In the genomic region with DNA sequence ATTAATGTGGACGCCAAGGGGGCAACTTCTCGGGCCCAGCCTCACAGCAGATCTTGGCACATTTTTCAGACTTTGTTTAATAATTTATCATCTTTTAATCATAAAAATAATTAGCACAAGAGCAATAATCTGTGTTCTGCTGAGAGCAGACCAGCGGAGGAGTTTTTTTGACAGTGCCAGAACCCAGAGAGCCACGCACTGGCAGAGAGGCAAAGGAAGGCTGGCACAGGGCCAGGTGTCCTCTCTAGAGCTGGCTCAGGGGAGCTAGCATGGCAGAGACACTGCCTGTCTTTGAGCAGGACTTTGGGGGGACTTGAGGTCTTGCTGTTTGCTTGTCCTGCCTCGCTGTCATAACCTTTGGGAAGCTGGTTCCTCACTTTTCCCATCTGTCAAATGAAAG, we compare ENCODE assay signal across 10 mouse cellular contexts.
DNase-seq lines count a peak whose midpoint lies in the region; ATAC-seq lines count a peak whose summit lies in the region.
"Had no signal": no experiment of that assay in that cellular context is flagged by ENCODE, and none has a peak within 500 bp of the region (broad histone marks: within the 10 kb centered on the region; RNA-seq: fewer than 3 reads in every experiment).

No protein-coding gene starts in this region.

- no peak overlapping the region for H3K4me3 ChIP-seq in hindbrain, embryonic 14.5 days (replicated peaks; ENCODE audit: low read length)
- no peak overlapping the region for H3K4me3 ChIP-seq in hindbrain, embryonic 13.5 days
- H3K4me3 ChIP-seq: forebrain, embryonic 13.5 days; liver, embryonic 13.5 days had no signal

- peaks cover 7% of the 10 kb centered on the region; the same call in 1 of the 2 replicates for H3K4me1 ChIP-seq in hindbrain, embryonic 14.5 days (replicated peaks; ENCODE audit: control insufficient read depth, insufficient read depth, low read length)
- peaks cover 20% of the 10 kb centered on the region for H3K4me1 ChIP-seq in hindbrain, embryonic 13.5 days (replicated peaks)
- H3K4me1 ChIP-seq: liver, embryonic 13.5 days had no signal

- H3K9me3 ChIP-seq in hindbrain, embryonic 14.5 days (ENCODE audit: control insufficient read depth, low read length), result no peaks in the 10 kb centered on the region
- no peaks in the 10 kb centered on the region for H3K9me3 ChIP-seq in hindbrain, embryonic 13.5 days
- H3K9me3 ChIP-seq: forebrain, embryonic 13.5 days; liver, embryonic 13.5 days had no signal

- ATAC-seq in hindbrain, embryonic 14.5 days (ENCODE audit: low FRiP score), result no peak
- no peak for ATAC-seq in hindbrain, embryonic 13.5 days (ENCODE audit: low FRiP score)
- no peak for ATAC-seq in activated CD4-positive, CD25-positive, alpha-beta regulatory T cell, adult 4 months
- ATAC-seq: forebrain, embryonic 13.5 days had no signal

- H3K9ac ChIP-seq in hindbrain, embryonic 14.5 days, result no peak overlapping the region
- no peak overlapping the region for H3K9ac ChIP-seq in hindbrain, embryonic 13.5 days
- H3K9ac ChIP-seq: forebrain, embryonic 13.5 days; liver, embryonic 13.5 days had no signal

- WGBS in hindbrain, embryonic 14.5 days, result 50% methylated on average over 5 of the region's 5 CpGs
- WGBS in hindbrain, embryonic 13.5 days, result 46% methylated on average over 5 of the region's 5 CpGs

- peak; percentile 54 for DNase-seq in hindbrain, embryonic 14.5 days (ENCODE audit: low spot score)
- DNase-seq in testis, postnatal 10 days (ENCODE audit: low spot score), result peak; percentile 73
- DNase-seq in testis, postnatal 14 days (ENCODE audit: low spot score), result no peak
- peak; percentile 76 for DNase-seq in heart, postnatal 4 days
- no peak for DNase-seq in urinary bladder, postnatal 14 days (ENCODE audit: low spot score)
- no peak for DNase-seq in ovary, postnatal 14 days (ENCODE audit: low spot score)
- DNase-seq: liver, embryonic 13.5 days had no signal

- no peak overlapping the region for H3K4me2 ChIP-seq in hindbrain, embryonic 14.5 days (replicated peaks)
- no peak overlapping the region for H3K4me2 ChIP-seq in hindbrain, embryonic 13.5 days
- H3K4me2 ChIP-seq: forebrain, embryonic 13.5 days; liver, embryonic 13.5 days had no signal

- H3K27me3 ChIP-seq in hindbrain, embryonic 14.5 days (ENCODE audit: control insufficient read depth, insufficient read depth, low read length), result 0 out of 2 replicates have a peak, but pooled peaks cover 3% of the 10 kb centered on the region
- peaks cover 42% of the 10 kb centered on the region for H3K27me3 ChIP-seq in hindbrain, embryonic 13.5 days
- H3K27me3 ChIP-seq: liver, embryonic 13.5 days had no signal

- H3K36me3 ChIP-seq in hindbrain, embryonic 14.5 days (replicated peaks; ENCODE audit: control insufficient read depth, insufficient read depth), result no peaks in the 10 kb centered on the region
- no peaks in the 10 kb centered on the region for H3K36me3 ChIP-seq in hindbrain, embryonic 13.5 days
- H3K36me3 ChIP-seq: liver, embryonic 13.5 days had no signal

- H3K27ac ChIP-seq in hindbrain, embryonic 14.5 days, result no peak overlapping the region
- H3K27ac ChIP-seq in hindbrain, embryonic 13.5 days, result no peak overlapping the region
- H3K27ac ChIP-seq: forebrain, embryonic 13.5 days; liver, embryonic 13.5 days had no signal

Comparison
In these comparisons a context has a peak if more than half of its experiments do, and no peak if none do; other contexts are left out.
1. DNase-seq: peak in hindbrain, embryonic 14.5 days (single experiment), testis, postnatal 10 days (single experiment) and heart, postnatal 4 days (single experiment); none in testis, postnatal 14 days (single experiment), urinary bladder, postnatal 14 days (single experiment) and ovary, postnatal 14 days (single experiment).